Mouse (Mus musculus): ENCODE results near the gene Gys1.
"Not testable (repeated sequence)": the region's sequence is repeated elsewhere in the genome, so short reads cannot be mapped to it uniquely, and the experiment has no call there.

Gys1 gene

GRCm38 (mm10) chr7:45458748-45459563, 24.3 kb downstream of the Gys1 start:
- peak; percentile 96 for DNase-seq

DNA sequence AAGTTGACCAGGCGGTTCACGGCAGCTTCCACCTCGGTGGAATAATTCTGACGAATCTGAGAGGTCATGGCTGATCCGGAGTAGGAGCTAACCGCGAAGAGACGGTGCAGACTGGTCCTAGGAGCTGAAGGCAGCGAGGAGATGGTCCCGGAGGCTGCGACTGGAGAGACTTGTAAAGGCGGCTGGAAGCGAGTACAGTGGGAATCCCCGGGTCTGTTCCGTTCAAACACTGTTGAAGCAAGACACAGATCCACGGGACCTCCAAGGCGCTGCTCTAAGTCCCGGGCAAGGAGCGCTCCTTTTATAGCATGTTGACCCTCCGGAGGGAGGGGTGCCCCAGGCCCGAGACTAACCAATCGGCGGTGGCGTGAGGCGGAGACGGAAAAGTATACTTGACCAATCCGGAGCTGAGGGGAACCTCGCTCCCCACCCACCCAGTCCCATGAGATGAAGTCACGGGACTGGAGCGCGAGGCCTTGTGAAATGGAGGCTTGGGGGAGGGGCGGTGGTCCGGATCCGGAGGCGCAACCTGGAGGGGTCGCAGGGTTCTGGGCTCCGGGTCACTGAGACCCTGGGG, 25.0 kb downstream of the Gys1 start, which contains the start of gene Ftl1:
Ftl1 (minus strand) TSS at position 321 of the 577 bp plus-strand sequence.
- DNase-seq, result peak; percentile 98

DNA sequence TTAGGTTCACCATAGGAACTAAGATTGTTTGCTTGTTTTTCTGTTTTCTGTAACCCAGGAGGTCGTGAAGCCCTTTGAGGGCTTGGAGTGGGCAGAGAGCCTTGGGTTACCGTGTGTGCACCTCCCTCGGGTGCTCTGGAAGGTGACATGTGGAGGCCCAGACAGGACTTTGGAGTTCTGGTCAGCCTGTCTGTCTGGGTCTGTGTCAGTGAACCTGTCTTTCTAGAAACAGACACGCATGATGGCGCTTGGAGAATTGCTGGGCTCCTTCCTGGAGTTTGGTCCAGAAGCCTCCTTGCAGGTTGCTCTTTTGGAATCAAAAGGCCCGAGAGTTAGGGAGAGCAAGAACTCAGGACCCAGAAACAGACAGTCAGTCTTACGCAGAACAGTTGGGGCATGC, 25.7 kb downstream of the Gys1 start:
- peak; percentile 36 to 56 for DNase-seq

GRCm38 (mm10) chr7:45460860-45461314, 26.2 kb downstream of the Gys1 start:
- DNase-seq, result peak; percentile 74 to 80

GRCm38 (mm10) chr7:45461326-45461725, 26.7 kb downstream of the Gys1 start:
- DNase-seq, result peak in 1 of 2 experiments; percentile 35

DNA sequence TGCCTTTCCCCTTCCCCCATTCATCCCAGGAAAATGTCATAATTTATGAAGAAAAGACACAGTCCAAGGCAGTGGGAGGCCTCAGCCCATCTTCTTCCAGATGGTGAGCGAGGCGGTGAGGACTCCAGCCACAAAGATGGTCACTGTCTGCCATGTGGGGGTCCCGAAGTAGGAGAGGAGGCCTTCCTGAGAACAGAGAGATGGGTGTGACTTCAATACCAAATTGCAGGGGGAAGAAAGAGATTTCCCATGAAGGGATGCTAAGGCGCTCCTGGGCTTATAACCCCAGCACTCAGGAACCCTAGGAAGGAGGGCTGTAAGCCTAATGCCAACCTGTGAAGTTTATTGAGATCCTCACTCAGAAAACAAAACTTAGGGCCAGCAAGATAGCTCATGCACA, 27.1 kb downstream of the Gys1 start:
- no peak for DNase-seq

DNA sequence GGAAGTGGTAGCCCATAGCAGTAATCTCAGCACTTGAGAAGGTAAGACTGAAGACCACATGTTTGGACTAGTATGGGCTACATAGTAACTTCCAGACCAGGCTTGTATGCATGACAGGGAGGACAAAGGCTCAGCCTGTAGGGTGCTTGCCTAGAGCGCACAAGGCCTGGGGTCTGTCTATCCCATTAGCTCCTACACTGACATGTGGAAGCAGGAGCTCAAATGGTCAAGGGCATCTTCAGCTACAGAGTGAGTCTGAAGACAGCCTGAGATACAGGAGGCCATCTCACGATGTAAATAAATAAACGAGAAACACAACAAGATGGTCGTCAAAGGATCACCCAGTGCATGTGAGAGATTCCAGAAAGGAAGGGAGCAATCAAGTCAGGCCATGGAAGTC, 27.7 kb downstream of the Gys1 start:
- DNase-seq, result no peak

DNA sequence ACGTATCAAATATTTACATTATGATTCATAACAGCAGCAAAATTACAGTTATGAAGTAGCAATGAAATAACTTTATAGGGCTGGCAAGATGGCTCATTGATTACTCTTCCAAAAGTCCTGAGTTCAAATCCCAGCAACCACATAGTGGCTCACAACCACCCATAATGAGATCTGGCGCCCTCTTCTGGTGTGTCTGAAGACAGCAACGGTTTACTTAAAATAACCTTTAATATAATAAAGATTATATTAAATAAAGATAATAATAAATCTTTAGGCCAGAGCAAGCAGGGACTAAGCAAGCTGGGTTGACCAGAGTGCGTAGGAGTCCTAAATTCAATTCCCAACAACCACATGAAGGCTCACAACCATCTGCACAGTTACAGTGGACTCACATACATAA, 28.2 kb downstream of the Gys1 start:
- DNase-seq, result not testable (repeated sequence)

- DNase-seq, result peak in 1 of 2 experiments; percentile 49
Measured at GRCm38 (mm10) chr7:45463987-45464778, 29.5 kb downstream of the Gys1 start.

DNA sequence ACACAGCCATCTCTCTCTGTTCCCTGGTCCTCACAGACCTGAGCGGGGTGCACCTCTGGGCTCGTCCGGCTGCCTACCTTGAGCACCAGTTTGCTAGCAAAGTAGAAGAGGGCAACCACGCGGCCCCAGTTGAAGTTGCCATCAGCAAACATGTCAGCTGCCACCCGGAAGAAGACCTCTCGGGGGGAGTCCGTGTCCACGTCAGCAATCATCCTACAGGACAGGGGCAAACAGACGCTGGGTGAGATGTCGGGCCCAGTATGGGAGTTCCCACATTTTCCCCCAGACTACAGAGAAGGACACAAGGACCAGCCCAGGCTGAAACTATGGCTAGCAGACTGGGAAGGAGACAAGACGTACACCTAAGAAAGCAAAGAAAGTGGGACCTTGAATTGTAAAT, 30.5 kb downstream of the Gys1 start:
- no peak for DNase-seq

- peak in 1 of 2 experiments; percentile 48 for DNase-seq
Measured at GRCm38 (mm10) chr7:45465549-45465948, 30.9 kb downstream of the Gys1 start.

DNA sequence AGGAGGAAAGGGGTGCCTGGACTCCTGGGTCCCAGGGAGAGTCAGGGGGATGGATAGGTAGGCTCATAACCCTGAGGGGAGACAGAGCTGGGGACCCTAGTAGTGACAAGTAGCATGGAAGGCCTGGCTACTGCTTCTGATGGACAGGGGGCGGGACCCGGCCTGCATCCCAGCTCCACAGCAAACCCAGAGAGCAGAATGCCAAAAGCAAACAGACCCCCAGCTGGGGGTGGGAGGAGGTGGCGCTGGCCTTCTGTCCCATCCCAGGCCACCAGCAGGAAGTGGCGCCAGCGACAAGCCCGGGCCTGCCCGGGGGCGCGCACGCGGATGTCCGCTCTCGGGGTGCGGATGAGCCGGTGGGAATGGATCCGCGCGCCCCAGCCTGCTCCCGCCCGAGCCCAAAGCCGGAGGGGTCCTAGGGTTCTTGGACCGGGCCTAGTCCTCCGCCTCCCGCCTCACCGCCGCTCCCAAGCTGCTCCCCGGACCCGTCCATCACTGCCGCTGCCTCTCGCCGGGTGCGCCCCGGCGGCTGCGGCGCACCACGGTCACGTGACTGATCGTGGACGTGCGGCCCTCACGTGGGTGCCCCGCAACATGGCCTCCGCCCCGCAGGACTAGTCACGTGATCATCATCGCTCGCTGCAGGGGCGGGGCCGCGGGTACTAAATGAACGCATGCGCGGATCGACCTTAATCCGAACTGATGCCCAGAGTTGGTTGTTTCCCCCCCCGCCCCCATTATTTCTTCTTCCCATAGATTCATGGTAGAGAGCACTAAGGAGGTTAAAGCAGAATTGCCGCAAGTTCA, 31.8 kb downstream of the Gys1 start, which contains the start of gene Bax:
Bax (minus strand) TSS at position 616 of the 807 bp plus-strand sequence.
- DNase-seq, result peak; percentile 99

DNA sequence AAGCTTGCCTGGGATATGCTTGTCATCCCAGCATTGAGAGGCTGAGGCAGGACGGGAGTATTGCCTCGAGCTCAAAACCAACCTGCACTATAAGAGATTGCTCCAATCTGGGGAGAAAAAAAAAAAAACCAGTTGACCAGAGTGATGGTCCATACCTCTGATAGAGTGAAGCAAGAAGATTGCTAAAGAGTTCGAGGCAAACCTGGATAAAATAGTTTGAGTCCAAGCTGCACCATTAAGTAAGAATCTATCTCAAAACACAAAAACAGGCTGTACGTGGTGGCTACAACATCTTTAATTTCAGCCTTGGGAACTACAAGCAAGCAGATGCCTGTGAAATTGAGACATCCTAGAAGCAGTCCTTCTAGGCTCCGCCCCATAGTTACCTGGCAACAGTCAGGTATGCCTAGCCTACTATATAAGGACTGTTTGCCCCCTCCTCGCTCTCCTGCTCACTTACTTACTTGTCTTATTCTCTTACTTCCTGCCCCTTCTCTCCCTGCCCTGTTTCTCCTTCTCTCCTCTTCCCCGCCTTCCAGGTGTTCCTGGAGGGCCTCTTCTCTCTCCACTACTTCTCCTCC, 32.5 kb downstream of the Gys1 start:
- no peak for DNase-seq

GRCm38 (mm10) chr7:45470869-45471268, 36.2 kb downstream of the Gys1 start:
- DNase-seq, result peak; percentile 83 to 87

GRCm38 (mm10) chr7:45475291-45475969, 40.8 kb downstream of the Gys1 start:
- peak in 1 of 2 experiments; percentile 52 for DNase-seq

GRCm38 (mm10) chr7:45476453-45476852, 41.8 kb downstream of the Gys1 start:
- DNase-seq, result no peak

DNA sequence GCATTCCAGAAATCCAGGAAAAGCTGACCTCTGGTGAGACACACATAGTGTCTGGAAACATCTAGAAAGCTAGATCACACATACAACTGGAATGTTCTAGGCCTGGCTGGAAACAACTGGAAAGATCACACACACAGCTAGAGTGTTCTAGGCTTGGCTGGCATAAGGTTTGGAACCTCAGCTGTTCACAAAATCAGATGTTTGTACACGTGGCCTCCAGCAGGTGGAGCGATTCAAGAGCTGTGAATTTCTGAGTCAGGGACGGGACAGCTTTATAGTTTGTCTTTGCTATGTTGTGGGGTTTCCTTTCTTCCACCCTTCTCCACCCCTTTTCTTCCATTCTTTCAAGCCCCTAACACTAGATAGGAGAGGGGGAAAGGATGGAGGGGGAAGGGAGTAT, 42.4 kb downstream of the Gys1 start:
- peak; percentile 80 to 81 for DNase-seq

DNA sequence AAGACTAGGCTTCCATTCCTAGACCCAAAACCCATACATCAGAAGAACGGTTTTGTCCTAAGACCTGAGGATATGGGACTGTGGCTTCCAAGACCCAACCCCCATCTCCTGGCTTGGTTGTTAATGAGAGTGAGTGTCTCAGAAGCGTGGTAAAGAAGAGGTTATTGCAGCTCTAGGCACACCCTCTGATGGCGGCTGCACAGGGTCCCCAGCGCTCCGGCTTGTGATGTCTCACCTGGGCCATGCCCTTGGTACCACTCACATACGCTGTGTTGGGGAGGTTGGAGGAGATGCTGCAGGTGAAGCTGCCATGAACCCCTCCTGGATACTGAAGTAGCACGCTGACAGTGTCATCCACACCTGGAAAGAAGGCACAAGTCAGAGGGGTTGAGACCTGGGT, 44.1 kb downstream of the Gys1 start:
- no peak for DNase-seq

DNA sequence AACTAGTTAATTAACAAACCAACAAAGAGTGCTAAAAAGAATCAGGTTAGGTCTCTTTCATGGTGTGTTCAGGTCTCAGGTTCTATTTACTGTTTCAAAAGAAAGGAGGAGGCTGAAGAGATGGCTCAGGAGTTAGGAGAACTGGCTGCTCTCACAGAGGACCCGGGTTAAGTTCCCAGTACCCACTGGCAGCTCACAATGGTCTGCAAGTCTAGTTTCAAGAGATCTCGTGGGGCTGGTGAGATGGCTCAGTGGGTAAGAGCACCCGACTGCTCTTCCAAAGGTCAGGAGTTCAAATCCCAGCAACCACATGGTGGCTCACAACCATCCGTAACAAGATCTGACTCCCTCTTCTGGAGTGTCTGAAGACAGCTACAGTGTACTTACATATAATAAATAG, 45.7 kb downstream of the Gys1 start:
- not testable (repeated sequence) for DNase-seq

GRCm38 (mm10) chr7:45481374-45481927, 46.8 kb downstream of the Gys1 start, which contains the start of gene Tulp2:
Gene Tulp2 (plus strand): TSS chr7:45481877.
- peak; percentile 81 to 82 for DNase-seq

DNA sequence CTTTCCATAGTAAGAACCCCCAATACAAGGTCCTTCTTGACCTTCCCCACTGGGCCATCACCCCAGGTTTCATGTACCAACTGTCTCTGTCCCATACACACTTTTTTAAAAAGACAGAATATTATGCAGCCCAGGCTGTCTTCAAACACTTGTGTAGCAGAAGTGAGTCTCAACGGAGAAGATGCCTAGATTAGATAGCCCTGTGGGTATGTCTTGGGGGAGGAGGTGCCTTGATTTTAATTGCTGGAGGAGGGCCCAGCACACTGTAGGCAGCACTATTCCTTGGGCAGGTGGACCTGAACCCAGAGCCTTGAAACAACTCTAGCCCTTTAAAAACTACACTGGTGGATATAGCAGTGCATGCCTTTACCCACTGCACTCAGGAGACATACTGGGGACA, 47.5 kb downstream of the Gys1 start:
- no peak for DNase-seq

Measured in cerebellum, postnatal 10 days (tissue).